Mouse (Mus musculus) liver, embryonic 14.5 days (tissue): ENCODE results near the gene Gm21149. TPM values are rescaled to one million over a fixed set of nuclear protein-coding genes. Genes with fewer than 3 reads are reported as not detected.
"Not testable (repeated sequence)": the region's sequence is repeated elsewhere in the genome, so short reads cannot be mapped to it uniquely, and the experiment has no call there.

Experiments
- ATAC-seq: fragments of 200-750 bp; cut with Nextera tagmentation; 2 replicates; pipeline ENCODE4 v1.8.0; 2017; ENCODE audit warnings: moderate number of reproducible peaks, mild to moderate bottlenecking, moderate library complexity; ENCODE audit not compliant: insufficient read depth
- DNase-seq, 3 experiments: peaks; one replicate each; pipeline ENCODE4 v3.0.0-alpha.2; 2012 to 2013; ENCODE audit warnings: low read depth in 3 of 3, low spot score in 3 of 3
- H3K27ac ChIP-seq: fragments of 300-500 bp; sonication (generic); 2 replicates; pipeline ENCODE4 v1.5.1; 2014; ENCODE audit warnings: moderate library complexity, mild to moderate bottlenecking, control low read depth, inconsistent platforms
- H3K27me3 ChIP-seq: fragments of 300-500 bp; sonication (generic); 2 replicates; pipeline ENCODE4 v1.6.1; 2014; ENCODE audit warnings: mild to moderate bottlenecking, low read length, moderate library complexity; ENCODE audit not compliant: control insufficient read depth, insufficient read depth
- H3K36me3 ChIP-seq: fragments of 300-500 bp; sonication (generic); replicated peaks from 2 replicates; pipeline ENCODE4 v1.6.1; 2014; ENCODE audit warnings: low read depth; ENCODE audit not compliant: control insufficient read depth, insufficient read depth
- H3K4me1 ChIP-seq, 2 experiments: fragments of 200-500 bp in 1 of 2; fragments of 300-500 bp in 1 of 2; sonication (generic) in 1 of 2; replicated peaks; 2 replicates each; pipeline ENCODE4 v1.6.1; 2012 to 2014; ENCODE audit warnings: antibody characterized with exemption in 1 of 2, inconsistent platforms in 1 of 2, low read length in 1 of 2; ENCODE audit not compliant: control insufficient read depth in 2 of 2, insufficient read depth in 2 of 2
- H3K4me2 ChIP-seq: fragments of 300-500 bp; sonication (generic); 2 replicates; pipeline ENCODE4 v1.6.1; 2014; ENCODE audit warnings: low read depth, mild to moderate bottlenecking, control low read depth, moderate library complexity
- H3K4me3 ChIP-seq, 2 experiments: fragments of 200-500 bp in 1 of 2; fragments of 300-500 bp in 1 of 2; sonication (generic) in 1 of 2; 2 replicates each; pipeline ENCODE4 v1.5.1; 2012 to 2014; ENCODE audit warnings: low read depth in 2 of 2, low read length in 2 of 2, mild to moderate bottlenecking in 2 of 2, control low read depth in 1 of 2, inconsistent platforms in 1 of 2, moderate library complexity in 1 of 2; ENCODE audit not compliant: insufficient read depth in 1 of 2
- H3K9ac ChIP-seq: fragments of 300-500 bp; sonication (generic); replicated peaks from 2 replicates; pipeline ENCODE4 v1.6.1; 2014; ENCODE audit warnings: mild to moderate bottlenecking, control low read depth, moderate library complexity
- H3K9me3 ChIP-seq: fragments of 300-500 bp; sonication (generic); 2 replicates; pipeline ENCODE4 v1.6.1; 2016; ENCODE audit warnings: low read length, mixed read lengths; ENCODE audit not compliant: control insufficient read depth
- CTCF ChIP-seq: IDR thresholded peaks from 2 replicates; pipeline ENCODE4 v1.5.1; 2016; ENCODE audit warnings: antibody characterized with exemption, low read depth, control low read depth
- EP300 ChIP-seq: IDR thresholded peaks from 2 replicates; pipeline ENCODE4 v1.6.1; 2016; ENCODE audit warnings: antibody characterized with exemption, low read depth
- WGBS: fragments of 180-500 bp; shearing (Covaris S2); extraction: QIAGEN DNeasy Blood & Tissue Kit; methylation state at CpG from one replicate; pipeline ENCODE4 v1.1.7; 2014; ENCODE audit not compliant: insufficient replicate concordance; 5-methylcytosine and 5-hydroxymethylcytosine counted together
- polyA plus RNA-seq, 2 experiments: library from polyadenylated mRNA; depleted of rRNA in 1 of 2; stranded (reverse) in 1 of 2; unstranded in 1 of 2; fragments of >200 nt; fragmentation: Nextera tagmentation in 1 of 2; extraction: Ambion mirVana in 1 of 2; gene quantifications; 2 replicates each; pipeline versions ENCODE4 v1.2.1 to v1.2.3; 2012 to 2014

Gm21149 gene
- polyA plus RNA-seq, 2 experiments, result not detected

DNA sequence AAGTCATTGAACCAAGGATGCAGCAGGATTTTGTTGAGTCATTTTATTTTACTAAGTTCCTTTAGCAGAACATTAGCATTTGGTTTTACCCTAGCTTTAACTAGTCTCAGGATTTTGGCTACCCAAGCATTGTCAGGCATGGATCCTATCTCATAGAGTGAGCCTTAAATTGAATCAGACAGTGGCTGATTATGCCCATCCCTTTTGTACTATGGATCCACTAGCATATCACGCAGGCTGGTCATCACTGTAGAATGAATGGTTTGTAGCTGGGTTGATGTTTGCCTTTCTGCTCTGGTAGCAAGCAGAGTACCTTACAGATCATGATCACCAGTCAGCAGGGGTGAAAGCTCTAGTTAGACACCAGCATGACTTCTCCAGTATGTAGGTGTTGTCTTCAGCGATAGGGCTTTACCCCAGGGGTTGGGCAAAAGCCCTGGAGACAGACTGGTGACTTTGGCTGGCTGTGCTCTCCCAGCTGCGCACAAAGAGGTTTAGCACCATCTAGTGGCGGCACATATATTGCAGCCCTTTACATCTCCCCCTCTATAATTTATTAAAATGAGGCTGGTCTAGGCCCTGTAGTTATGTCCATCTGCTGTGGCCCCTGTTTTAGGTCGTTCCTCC is 22.6 kb upstream of the Gm21149 start:
- not testable (repeated sequence) for H3K27me3 ChIP-seq, H3K27ac ChIP-seq, H3K4me2 ChIP-seq, H3K4me1 ChIP-seq, H3K4me3 ChIP-seq, DNase-seq, H3K36me3 ChIP-seq, H3K9me3 ChIP-seq, H3K9ac ChIP-seq
- peak; percentile 63 for TF ChIP-seq CTCF
- WGBS, result 21% methylated on average over 5 of the region's 5 CpGs
- 0 out of 2 replicates have a peak, but pooled peaks have one; percentile 31 for ATAC-seq

DNA sequence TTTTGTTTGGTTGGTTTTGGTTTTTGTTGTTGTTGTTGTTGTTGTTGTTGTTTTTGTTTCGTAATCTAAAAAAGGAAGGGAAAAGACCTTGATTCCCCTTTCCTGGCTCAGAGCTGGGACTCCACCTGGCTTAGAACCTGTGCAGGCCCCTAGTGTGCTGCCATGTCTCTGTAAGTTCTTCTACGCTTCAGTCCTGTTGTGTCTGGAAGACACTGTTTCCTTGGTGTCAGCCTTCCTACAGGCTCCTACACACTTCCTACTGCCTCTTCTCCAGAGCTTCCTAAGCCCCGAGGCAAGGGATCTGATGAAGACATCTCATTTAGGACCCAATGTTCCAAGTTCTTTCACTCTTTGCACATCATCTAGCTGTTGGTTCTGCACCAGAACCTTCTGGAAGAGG is 22.0 kb upstream of the Gm21149 start:
- H3K4me2 ChIP-seq, H3K27ac ChIP-seq, H3K36me3 ChIP-seq, H3K9me3 ChIP-seq, H3K9ac ChIP-seq, H3K4me3 ChIP-seq, H3K27me3 ChIP-seq, ATAC-seq, H3K4me1 ChIP-seq, DNase-seq: not testable (repeated sequence)
- WGBS, result 54% methylated on average over 3 of the region's 3 CpGs

DNA sequence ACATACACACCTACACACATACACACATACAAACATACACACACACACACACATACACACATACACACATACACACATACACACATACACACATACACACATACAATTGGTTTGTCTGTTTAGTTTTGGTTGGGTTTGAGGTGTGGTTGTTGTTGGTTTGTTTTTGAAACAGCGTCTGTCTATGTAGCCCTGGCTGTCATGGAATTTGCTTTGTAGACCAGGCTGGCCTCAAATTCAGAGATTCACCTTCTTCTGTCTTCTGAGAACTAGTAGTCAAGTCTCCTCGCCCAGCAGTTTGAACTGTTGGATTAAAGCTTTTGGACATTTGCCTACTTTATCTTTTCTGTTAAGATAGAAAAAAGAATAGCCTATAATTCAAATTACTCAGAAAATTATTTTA is 14.6 kb upstream of the Gm21149 start:
- H3K9ac ChIP-seq, DNase-seq, H3K4me3 ChIP-seq, H3K27me3 ChIP-seq, H3K4me2 ChIP-seq, H3K4me1 ChIP-seq, H3K27ac ChIP-seq, ATAC-seq, H3K36me3 ChIP-seq, H3K9me3 ChIP-seq: not testable (repeated sequence)
- 35% methylated on average over 2 of the region's 2 CpGs for WGBS

DNA sequence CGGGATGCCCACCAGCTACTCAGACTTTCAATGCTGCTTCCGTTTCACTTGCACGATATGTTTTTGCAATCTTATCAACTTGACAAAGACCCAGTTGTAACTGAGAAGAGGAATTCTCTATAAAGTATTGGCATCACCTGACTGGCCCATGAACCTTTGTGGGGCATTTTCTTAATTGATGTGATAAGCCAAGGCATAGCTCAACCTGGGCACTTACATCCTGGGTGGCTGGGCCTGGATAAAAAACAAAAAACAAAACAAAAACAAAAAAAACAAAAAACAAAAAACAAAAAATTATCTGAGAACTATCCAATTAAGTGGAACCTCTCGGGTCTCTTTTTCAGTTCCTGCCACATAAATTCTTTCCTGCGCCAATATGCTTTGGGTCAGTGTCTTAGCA is 12.4 kb upstream of the Gm21149 start:
- Histone ChIP-seq H3K9me3 (peaks cover 2% of the 10 kb centered on the region; the same call in 1 of the 2 replicates), H3K4me3 (no peak overlapping the region), H3K4me2 (no peak overlapping the region), H3K27me3 (no peaks in the 10 kb centered on the region), H3K9ac (no peak overlapping the region), H3K36me3 (no peaks in the 10 kb centered on the region), H3K27ac (no peak overlapping the region), H3K4me1 (no peaks in the 10 kb centered on the region)
- ATAC-seq (no peak), DNase-seq (no peak)
- 65% methylated on average over 5 of the region's 5 CpGs for WGBS
- TF ChIP-seq EP300, result no peak
- TF ChIP-seq CTCF, result no peak

DNA sequence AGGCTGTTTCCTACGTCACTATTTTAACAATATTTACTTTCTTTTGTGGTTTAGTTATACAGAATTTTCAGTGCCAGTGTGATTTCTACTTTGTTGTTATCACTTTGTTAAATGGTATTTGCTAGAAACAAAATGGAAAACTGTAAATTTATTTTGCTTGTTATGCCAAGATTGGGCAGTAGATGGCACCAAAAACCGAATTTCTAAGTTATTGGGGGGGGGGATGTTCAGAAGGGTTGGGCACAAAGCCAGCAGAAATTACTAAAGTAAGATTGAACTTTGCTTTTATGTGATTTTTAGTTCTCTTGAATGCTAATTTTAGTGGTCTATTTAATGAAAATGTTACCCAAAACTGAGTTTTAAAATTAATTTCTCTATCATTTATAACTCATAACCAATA is 8.3 kb upstream of the Gm21149 start:
- not testable (repeated sequence) for ATAC-seq, H3K9me3 ChIP-seq, DNase-seq, H3K27ac ChIP-seq, H3K4me2 ChIP-seq, H3K9ac ChIP-seq, H3K4me1 ChIP-seq, H3K4me3 ChIP-seq, H3K36me3 ChIP-seq, H3K27me3 ChIP-seq
- WGBS, result 18% methylated on average over 2 of the region's 2 CpGs

DNA sequence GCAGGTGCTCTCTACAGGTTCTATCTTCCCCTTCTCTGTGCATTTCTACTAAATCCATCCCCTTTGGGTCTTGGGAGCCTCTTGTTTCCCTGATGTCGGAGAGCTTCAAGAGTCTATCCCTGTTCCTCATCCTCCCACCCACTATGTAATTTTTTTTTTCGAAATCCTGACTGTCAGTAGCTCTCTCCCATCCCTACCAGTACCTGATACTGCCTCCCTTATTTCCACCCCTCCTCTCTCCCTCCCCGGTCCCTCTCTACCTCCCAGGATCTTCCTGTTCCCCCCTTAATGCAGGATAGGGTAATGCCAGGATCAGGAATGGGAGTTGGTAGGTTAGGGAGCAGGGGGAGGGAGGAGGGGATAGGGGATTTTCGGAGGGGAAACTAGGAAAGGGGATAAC is 7.3 kb upstream of the Gm21149 start:
- not testable (repeated sequence) for ATAC-seq, H3K27ac ChIP-seq, H3K4me3 ChIP-seq, H3K9me3 ChIP-seq, DNase-seq, H3K4me2 ChIP-seq, H3K36me3 ChIP-seq, H3K27me3 ChIP-seq, H3K9ac ChIP-seq, H3K4me1 ChIP-seq
- WGBS, result 35% methylated on average over 4 of the region's 4 CpGs

DNA sequence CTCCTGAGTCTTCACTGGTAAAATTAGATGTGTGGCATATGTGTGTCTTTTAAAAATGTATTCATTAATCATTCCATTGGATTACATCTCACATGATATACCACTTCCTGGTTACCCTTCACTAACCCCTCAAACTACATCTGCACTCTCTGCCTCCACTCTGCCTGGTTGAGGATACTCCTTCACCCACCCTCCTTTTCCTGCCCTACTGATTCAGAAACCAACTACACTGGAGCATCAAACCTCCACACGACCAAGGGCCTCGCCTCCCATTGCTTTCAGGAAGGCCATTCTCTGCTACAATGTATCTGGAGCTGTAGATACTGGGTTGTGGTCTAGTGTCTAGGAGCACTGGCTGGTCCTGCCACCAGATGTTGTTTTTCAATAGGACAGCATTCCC is 6.5 kb upstream of the Gm21149 start:
- not testable (repeated sequence) for DNase-seq, H3K27ac ChIP-seq, H3K4me3 ChIP-seq, ATAC-seq, H3K4me2 ChIP-seq, H3K9ac ChIP-seq, H3K4me1 ChIP-seq, H3K27me3 ChIP-seq, H3K9me3 ChIP-seq, H3K36me3 ChIP-seq
- WGBS, result 41% methylated on average over 2 of the region's 2 CpGs

DNA sequence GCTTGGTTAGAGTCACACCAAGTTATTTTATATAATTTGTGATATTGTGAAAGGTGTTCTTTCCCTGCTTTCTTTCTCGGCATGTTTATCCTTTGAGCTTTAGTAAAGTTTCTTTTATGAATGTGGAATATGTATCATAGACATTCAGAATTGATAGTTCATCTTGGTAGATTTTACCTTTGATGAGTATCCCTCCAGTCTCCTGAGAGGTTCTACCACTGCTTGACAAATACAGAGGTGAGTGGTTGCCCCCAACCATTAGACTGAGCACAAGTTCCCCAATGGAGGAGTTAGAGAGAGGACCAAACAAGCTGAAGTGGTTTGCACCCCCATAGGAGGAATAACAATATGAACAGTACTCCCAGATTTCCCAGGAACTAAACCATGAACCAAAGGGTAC is 6.2 kb downstream of the Gm21149 start:
- H3K9ac ChIP-seq, H3K4me3 ChIP-seq, ATAC-seq, H3K4me2 ChIP-seq, H3K27ac ChIP-seq, H3K4me1 ChIP-seq, H3K36me3 ChIP-seq, DNase-seq, H3K27me3 ChIP-seq, H3K9me3 ChIP-seq: not testable (repeated sequence)
- 43% methylated on average over 1 of the region's 1 CpGs for WGBS
